Mouse (Mus musculus): ENCODE results near the gene Timm10.
"Not testable (repeated sequence)": the region's sequence is repeated elsewhere in the genome, so short reads cannot be mapped to it uniquely, and the experiment has no call there.

Timm10 gene

DNA sequence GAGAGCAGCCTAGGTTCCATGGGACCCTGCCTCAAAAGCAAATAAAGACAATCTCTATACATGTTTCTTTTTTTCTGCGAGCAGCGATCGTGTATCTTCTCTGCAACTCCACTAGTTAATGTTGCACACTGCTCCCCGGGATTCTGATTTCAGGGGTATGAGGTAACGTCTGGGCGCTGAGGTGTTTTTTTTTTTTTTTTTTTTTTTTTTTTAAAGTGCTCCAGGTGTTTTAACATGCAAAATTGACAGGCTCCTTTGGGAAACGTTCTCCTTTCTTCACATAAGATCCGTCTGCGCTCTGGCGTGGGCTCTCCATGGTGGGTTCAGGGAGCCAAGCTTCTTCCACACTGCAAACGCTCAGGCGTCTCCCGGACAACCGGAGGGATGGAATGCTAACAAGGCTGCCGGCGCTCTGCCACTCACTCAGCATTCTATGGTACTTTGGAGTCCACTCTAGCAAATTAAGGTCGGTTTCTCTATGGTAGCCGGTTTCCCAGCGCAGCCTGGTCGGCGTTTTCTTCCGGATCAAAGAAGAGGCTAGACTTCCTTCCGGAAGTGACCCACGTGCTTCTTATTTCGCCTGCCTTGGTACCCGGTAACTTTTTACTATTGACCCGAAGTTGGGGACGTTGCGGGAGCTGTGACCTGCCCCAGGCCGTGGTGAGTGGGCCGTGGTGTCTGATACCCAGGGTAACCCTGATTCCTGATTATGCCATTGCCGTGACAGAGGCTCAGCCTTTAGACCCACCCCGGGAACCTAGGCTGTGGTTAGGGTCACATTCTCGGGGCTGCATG is at the start of gene Timm10:
TSS of gene Timm10 (plus strand) at position 510 of the 795 bp plus-strand sequence.
- peak; percentile 88 to 93 for DNase-seq (ENCODE audit: low spot score in 2 of 2)

DNA sequence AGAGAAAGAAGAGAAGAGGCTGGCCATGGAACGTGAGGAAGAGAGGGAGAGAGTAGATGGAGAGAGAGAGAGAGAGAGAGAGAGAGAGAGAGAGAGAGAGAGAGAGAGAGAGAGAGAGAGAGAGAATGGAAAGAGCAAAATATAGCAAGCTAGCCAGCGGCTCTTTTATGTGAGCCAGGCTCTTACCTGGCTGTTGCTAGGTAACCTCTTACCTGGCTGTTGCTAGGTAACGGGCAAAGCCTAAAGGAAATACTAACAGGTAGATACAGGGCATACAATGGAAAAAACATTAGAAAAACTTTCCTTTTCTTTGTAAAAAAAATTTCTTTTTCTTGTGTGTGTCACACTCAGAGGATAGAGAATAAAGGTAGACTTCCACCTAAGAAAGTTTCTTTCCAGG is 49.1 kb upstream of the Timm10 start:
- DNase-seq (ENCODE audit: low spot score in 2 of 2): no peak

DNA sequence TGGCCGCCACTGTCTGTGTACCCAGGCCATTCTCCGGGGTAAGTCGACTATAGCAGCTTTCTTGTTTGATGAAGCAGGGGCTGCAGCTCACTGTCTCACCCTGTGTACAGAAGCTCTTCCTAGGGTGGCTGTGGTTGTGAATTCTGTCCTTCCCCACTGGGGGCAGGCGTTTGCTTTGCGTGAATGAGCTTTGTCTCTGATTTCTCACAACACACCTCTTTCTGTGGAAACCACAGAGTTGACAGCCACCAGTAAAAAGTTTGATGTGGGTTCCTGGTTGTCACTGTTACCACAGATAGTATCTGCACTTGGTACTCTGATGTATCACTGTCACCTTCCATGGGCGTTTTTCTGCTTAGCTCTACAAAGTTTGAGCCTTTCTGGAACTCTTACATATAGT is 47.6 kb upstream of the Timm10 start:
- DNase-seq (ENCODE audit: low spot score in 2 of 2): no peak

DNA sequence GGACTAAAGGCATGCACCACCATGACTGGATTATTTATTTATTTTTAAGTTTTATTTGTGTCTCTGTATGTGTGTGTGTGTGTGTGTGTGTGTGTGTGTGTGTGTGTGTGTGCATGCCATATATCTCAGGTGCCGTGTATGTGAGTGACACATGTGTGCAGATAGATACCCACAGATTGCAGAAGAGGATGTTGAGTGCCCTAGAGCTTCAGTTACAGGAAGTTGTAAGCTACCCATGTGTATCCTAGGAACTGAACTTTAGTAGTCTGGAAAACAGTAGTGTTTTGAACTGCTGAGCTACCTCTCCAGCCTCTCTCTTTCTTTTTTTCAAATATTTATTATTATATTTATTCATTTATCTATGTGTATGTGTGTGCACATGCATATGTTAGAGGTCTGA is 43.5 kb upstream of the Timm10 start:
- no peak for DNase-seq (ENCODE audit: low spot score in 2 of 2)

DNA sequence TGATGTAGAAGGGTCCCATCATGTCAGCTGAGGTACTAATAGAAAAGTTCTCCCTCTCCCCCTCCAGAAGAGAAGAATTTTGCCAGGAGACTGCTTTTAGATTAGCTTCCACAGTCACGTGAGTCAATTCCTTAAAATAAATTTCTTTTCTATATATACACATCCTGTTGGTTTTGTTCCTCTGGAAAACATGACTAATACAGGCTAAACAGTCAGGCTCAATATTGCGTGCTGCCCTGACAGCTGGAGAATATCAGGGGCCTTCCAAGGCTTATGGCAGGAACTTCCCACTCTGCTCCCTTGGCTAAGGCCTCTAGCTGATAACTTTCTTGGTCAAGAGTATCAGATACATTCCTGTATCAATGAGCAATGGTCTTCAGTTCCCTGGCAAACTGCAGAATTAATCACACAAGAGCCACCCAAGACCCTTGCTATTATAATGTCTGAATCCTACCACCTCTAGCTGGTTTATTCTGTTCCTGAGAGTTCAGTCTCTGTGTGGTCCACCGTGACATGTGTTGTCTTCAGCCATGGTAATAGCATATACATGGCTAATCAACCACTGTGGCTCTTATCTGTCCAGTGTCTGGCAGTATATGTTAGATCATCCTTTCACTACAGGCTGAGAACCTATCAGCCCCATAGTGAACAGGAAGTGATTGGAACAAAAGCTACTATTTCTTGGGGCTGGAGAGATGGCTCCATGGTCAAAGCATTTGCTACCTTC is 42.8 kb upstream of the Timm10 start:
- no peak for DNase-seq (ENCODE audit: low spot score in 2 of 2)

DNA sequence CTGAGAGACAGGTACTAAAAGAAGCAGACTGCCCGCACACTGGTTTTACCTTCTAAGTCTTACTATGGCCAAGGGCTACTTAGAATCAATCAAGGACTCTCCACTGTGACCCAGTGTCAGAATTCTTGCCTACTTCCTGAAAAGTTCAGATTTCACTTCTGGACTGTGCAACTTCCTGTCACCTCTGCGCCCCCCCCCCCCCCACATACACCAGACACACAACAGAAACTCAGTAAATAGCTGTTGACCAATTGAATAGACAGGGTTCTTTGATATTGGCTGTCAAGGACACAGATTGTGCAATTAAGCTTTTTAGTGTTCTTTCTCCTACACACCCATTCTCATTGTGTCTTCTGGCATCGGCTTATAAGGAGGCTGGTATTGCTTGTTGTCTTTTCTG is 38.5 kb upstream of the Timm10 start:
- no peak for DNase-seq (ENCODE audit: low spot score in 2 of 2)

DNA sequence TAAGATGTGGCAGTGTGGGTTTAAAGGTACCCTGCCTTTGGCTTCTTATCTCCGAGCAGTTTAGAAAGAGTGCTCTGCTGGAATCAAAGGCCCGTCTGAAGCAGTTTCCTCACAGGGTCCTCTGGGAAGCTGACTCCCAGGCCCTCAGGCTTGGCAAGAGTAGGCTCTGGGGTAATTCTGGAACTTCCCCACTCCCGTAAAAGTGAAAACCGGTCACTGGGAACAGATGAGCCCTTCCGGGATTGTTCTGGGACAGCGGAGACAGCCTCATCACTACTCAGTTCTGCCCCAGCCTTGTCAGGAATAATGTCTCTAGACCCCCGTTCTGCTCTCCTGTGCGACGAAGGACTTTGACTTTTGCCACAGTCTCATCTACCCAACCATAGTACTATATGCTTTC is 36.4 kb upstream of the Timm10 start:
- DNase-seq (ENCODE audit: low spot score in 2 of 2): no peak

DNA sequence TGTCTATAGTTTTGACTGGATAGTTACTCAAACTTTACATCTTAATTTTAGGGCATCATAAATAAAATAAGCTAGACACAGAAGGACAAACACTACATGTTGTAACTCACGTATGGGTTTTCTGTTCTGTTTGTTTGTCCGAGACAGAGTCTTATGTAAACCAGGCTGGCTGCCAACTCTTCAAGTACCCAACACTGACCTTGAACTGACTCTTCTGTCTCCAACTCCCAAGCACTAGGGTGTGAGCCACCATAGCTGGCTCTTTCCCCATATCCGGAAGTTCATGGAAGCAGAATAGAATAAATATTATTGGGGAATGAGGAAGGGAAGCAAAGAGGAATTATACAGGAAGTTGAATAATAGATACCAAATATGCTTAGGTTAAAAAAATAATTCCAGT is 34.3 kb upstream of the Timm10 start:
- no peak for DNase-seq (ENCODE audit: low spot score in 2 of 2)

DNA sequence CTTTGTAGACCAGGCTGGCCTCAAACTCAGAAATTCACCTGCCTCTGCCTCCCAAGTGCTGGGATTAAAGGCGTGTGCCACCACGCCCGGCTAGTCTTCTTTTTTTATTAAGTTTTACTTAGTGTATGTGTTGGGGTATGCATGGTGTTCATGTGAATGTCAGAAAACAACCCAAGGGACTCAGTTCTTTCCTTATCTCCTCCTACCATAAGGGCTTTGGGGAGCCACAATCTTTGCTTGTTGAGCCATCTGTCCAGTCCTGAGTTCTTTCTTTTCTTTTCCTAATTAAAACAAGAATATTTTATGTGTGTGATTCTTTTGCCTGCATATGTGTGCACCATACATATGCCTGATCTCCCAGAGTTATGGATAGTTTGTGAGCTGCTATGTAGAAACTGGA is 33.6 kb upstream of the Timm10 start:
- no peak for DNase-seq (ENCODE audit: low spot score in 2 of 2)

DNA sequence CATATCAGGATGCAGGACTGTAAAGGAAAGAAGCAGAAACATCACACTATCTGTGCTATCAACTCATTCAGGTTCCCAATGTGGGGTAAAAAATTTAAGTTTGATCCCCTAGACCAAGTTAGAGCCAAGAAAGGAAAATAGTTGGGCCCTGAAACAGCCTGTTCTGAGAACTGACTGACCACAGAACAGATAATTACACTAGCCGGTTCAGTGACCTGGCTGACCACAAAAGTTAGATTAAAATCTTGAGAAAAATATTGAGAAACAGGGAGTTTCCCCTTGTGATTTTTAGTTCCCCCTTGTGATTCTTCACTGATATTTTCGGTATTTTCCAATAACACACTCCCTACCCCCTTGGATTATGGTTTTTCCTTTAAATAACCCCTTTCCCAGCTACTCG is 32.9 kb upstream of the Timm10 start:
- no peak for DNase-seq (ENCODE audit: low spot score in 2 of 2)

DNA sequence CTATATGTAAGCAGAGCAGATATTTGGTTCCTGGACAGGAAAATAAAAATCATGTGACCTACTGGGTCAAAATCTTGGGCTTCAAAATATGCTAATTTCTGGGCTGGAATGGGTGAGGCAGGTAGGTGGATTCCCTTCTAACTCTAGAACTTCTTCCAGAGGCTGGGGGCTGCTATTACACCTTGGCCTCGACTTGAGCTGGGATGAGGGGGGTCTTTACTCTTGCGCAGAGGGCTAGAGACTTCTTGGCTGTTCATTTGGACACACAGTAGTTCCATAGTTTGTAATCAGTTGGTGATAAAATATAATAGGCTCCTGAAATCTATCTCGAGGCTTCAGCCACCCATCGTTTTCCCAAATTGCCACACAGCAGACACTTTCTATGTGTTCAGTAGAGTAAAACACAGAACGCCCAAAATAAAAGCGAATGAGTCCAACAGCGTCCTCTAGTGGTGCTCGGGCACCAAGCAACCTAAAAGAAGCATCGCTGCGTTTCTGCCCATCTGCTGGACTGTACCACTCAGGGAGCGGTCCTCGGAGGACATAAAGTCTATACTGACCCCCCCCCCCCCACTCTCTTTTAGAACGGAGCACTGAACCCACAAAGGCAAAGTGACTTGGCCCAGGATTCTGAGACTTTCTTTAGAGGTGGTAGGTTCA is 28.8 kb upstream of the Timm10 start:
- DNase-seq (ENCODE audit: low spot score in 2 of 2): peak; percentile 58 to 92

DNA sequence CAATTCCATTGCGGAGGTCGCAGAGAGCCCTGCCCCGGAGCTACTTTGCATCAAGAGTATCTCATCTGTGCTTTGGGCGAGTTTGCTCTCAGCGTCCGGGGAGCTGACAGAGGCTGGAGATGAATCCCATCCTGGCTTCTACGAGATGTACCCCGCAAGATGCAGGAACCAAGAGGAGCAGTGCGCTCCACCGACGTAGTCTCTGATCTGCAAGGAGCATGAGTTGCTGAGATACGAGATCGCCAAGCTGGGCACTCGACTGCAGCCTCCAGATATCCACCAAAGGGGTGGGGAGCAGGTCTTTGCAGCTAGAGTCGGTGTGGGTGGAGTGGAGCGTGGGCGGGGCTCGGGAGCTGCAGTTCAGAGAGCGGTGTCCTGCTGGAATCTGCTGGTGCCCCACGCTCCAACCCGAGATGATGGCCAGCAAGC is 28.3 kb upstream of the Timm10 start, which contains the start of gene Ube2l6:
TSS of gene Ube2l6 (plus strand) at position 336 of the 429 bp plus-strand sequence.
- peak in 1 of 2 experiments; percentile 75 for DNase-seq (ENCODE audit: low spot score in 2 of 2)

DNA sequence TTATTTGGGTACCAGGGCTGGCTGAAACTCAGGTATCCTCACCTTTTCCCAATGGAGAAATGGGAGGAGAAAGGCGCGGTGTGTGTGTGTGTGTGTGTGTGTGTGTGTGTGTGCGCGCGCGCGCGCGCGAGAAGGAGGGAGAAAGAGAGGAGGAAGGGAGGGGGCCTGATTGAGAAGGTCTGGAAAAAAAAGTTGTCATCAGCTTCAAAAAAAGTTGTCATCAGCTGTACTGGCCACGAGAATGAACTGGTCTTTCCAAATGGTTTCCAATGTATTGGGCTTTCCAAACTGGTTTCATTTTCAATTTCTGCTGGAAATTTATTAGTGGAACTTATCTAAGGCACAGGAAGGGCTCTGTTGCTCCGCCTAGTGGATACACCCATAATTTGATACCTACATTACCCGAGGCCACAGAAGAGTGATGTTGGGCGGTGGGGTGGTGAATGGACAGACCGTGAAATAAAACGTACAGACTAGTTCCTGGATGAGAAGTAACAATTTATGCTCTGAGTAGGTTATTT is 27.7 kb upstream of the Timm10 start:
- peak in 1 of 2 experiments; percentile 77 for DNase-seq (ENCODE audit: low spot score in 2 of 2)

DNA sequence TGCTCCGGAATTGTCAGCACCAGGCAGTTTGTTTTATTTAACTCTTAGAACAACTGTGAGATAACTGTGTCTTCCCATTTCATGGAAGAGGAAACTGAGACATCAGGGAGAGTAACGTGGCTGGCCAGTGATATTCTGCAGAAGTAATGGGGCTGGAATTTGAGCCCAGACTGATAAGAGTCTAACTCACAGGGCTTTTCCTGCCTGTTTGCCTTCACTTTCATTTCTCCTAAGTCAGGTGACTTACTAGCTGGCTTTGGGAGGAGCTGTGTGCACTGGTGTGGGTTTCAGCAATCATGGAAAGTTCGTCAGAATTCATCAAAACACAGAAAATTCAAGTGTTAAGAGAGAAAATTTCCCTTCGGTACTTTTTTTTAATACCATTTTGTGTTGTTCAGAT is 26.5 kb upstream of the Timm10 start:
- DNase-seq (ENCODE audit: low spot score in 2 of 2): no peak

DNA sequence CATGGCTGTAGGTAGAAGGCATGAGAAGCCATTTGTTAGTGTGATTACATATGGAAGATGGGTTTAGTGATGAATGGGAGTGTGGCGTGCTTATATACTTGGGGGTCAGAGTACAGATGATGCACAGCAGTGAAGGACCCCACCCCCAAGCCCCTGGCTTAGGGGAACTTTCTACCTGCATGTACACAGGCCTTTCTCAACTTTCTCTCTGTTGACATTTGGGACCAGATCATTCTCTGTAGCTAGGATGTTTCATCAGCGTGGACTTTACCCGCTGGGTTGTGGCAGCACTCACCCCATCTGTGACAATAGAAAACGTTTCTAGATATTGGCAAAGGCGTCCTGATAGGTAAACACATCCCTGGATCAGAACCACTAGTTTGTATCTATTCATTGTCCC is 25.6 kb upstream of the Timm10 start:
- DNase-seq (ENCODE audit: low spot score in 2 of 2): not testable (repeated sequence)

DNA sequence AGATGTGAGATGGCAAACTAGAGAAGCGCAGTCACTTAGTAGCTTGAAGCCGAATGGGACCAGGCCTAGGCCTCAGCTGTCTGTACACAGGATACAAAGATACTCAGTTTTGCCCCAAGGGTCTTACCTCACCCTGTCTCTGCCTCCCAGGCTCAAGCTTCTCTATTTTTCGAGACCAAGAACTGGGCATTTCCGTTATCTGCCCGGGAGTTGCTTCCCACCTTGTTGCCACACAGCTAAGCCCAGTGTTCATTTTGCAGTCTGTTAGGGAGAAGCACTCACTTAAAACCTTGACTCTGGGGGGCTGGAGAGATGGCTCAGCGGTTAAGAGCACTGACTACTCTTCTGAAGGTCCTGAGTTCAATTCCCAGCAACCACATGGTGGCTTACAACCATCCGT is 22.8 kb upstream of the Timm10 start:
- no peak for DNase-seq (ENCODE audit: low spot score in 2 of 2)

DNA sequence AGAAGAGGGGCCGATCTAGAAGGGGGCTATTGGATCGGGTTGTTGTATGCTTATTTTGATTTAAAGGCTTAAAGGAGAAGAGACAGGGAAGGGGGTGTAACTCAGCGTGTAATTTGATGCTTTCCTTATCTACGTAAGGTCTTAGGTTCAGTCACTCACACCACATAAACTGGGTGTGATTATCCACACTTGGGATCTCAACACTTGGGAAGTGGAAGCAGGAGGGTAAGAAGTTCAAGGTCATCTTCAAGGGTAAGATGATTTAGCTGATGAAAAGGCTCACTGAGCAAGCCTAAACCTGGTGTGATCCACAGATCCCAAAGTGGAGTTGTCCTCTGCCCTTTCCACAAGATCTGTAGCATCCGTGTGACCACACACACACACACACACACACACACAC is 20.3 kb upstream of the Timm10 start:
- no peak for DNase-seq (ENCODE audit: low spot score in 2 of 2)

DNA sequence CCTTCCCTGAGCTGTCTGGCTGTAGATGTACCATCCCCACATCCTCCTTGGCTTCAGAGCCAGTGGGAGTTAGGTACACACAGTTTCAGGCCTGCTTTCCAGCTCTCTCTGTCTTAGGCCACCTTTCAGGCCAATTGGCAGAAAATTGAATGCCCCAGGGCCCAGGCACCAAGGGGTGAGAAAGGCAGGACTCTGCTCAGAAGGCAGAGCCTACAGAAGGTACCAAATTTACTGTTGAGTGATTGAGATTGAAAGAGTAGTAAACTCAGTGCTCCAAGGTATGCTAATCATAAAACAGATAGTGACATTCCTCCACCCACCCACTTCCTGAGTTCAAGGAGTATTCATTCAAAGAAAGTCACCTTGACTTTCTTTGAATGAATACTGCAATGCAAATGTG is 17.5 kb upstream of the Timm10 start:
- DNase-seq (ENCODE audit: low spot score in 2 of 2): no peak

DNA sequence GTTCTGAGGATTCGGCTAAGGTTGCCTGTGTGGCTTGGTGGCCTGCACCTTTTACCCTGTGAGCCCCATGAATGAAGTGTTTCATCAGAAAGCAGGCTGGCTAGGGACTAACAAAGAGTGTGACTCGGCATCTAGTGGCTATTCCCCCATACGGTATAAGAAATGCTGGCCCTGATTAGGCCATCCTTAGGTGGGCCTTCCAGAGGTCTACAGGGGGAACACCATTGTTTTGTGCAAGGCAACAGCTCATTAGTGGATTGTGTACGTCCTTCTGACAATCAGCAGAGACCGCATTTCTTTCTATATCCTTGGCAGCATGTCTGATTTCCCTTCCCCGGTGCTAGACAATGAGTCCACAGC is 16.3 kb upstream of the Timm10 start:
- DNase-seq (ENCODE audit: low spot score in 2 of 2): no peak

DNA sequence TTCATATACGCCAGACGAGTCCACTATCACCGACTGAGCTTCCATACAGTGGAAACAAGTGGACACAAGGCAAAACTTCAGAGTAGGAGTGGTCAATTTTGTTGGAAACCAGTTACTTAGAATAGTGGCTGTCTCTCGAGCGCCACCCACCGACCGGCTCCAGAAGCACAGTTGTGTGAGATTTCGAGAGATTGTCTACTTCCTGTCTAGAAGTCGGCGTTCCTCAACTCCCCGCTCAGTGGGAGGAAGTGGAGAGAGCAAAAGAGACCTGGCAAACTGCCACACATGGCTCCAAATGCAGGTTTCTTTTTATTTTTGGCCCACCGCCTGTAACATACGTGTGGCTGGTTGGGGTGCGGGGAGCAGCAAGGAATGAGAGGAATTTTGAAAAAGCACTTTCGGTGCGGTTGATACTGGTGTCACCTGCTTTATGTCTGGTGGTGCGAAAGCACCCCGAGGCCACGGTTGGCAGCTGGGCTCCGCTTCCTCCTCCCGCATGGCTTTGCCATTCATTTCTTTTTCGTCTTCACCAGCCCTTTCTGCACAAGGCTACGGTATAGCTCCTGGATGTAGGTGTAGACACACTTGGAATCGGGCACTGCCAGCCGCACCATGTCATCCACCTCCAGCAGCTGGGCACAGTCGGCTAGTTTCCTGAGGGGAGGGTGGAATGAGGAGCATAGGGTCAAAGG is 15.8 kb upstream of the Timm10 start:
- peak; percentile 70 to 94 for DNase-seq (ENCODE audit: low spot score in 2 of 2)

DNA sequence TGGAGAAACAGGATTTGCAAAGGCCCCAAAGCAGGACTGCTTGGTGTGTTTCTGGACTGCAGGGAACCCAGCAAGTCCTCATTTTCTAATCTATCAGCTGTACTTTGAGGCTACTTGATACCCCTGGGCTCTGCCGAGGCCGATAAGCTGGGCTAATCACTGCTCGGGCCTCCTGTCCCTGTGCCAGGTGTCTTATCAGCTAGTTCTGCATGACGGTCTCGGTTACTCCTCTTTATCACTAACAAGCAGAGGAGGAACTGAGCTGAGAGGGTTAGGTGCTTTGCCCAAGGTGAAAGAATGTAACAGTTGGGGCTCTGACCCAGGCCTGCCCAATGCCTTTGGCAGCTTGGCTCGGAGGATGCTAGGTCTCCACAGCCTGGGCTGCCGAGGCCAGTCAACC is 14.9 kb upstream of the Timm10 start:
- no peak for DNase-seq (ENCODE audit: low spot score in 2 of 2)

DNA sequence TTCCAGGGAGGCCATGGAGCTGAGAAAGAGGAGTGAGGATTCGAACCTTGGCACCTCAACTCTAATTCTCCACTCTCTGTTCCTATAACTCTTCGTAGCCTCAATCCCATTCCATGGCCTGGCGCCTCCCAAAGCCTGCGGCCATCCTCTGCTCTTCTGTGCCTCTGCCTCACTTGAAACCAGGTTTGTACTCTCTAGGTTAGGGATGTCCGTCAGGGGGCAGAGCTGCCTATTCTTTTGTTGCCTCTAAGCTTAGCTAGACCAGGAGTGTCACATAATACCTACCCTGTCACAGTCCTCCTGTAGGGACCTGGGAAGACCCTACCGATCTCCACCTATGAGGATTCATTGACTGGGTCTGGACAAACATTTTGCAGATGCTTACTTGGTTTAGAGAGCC is 14.1 kb upstream of the Timm10 start:
- DNase-seq (ENCODE audit: low spot score in 2 of 2): no peak
